Mouse (Mus musculus): ENCODE data around the gene Knl1. TPM values are rescaled to one million over a fixed set of nuclear protein-coding genes. Genes with fewer than 3 reads are reported as not detected.

The Knl1 gene
- total RNA-seq, 4 experiments from 2014 or later, result 0.07 to 0.36 (median 0.29) TPM; not detected in 1

GRCm38 (mm10) chr2:119035397-119035745 is 11.5 kb upstream of the Knl1 start:
- DNase-seq (ENCODE audit: low spot score in 2 of 2), result no peak

GRCm38 (mm10) chr2:119040882-119041281 is 6.0 kb upstream of the Knl1 start:
- DNase-seq (ENCODE audit: low spot score in 2 of 2), result no peak

GRCm38 (mm10) chr2:119045163-119045562 is 1.8 kb upstream of the Knl1 start:
- DNase-seq (ENCODE audit: low spot score in 2 of 2), result no peak

- DNase-seq (ENCODE audit: low spot score in 2 of 2), result no peak
Measured at GRCm38 (mm10) chr2:119047849-119048248, 930 bp downstream of the Knl1 start.

GRCm38 (mm10) chr2:119050132-119050650 is 3.3 kb downstream of the Knl1 start:
- no peak for DNase-seq (ENCODE audit: low spot score in 2 of 2)

- no peak for DNase-seq (ENCODE audit: low spot score in 2 of 2)
Measured at GRCm38 (mm10) chr2:119060139-119060538, 13.2 kb downstream of the Knl1 start.

GRCm38 (mm10) chr2:119072397-119072796 is 25.5 kb downstream of the Knl1 start:
- DNase-seq (ENCODE audit: low spot score in 2 of 2), result no peak

- DNase-seq (ENCODE audit: low spot score in 2 of 2), result no peak
Measured at GRCm38 (mm10) chr2:119086156-119086555, 39.2 kb downstream of the Knl1 start.

GRCm38 (mm10) chr2:119101552-119101951 is 54.6 kb downstream of the Knl1 start:
- DNase-seq (ENCODE audit: low spot score in 2 of 2), result no peak

GRCm38 (mm10) chr2:119106583-119106982 is 59.7 kb downstream of the Knl1 start:
- DNase-seq (ENCODE audit: low spot score in 2 of 2), result no peak

- DNase-seq (ENCODE audit: low spot score in 2 of 2), result no peak
Measured at GRCm38 (mm10) chr2:119108554-119108953, 61.6 kb downstream of the Knl1 start.

- DNase-seq (ENCODE audit: low spot score in 2 of 2), result no peak
Measured at GRCm38 (mm10) chr2:119111060-119111459, 64.1 kb downstream of the Knl1 start.

GRCm38 (mm10) chr2:119112438-119113112 is 65.7 kb downstream of the Knl1 start, which contains the start of gene Rad51:
Gene Rad51, plus strand, starts transcription at chr2:119112793.
- peak; percentile 70 to 75 for DNase-seq (ENCODE audit: low spot score in 2 of 2)

- no peak for DNase-seq (ENCODE audit: low spot score in 2 of 2)
Measured at GRCm38 (mm10) chr2:119113121-119113925, 66.4 kb downstream of the Knl1 start.

GRCm38 (mm10) chr2:119136346-119136898 is 89.5 kb downstream of the Knl1 start:
- no peak for DNase-seq (ENCODE audit: low spot score in 2 of 2)

- DNase-seq (ENCODE audit: low spot score in 2 of 2), result no peak
Measured at GRCm38 (mm10) chr2:119145199-119145598, 98.3 kb downstream of the Knl1 start.

- DNase-seq (ENCODE audit: low spot score in 2 of 2), result no peak
Measured at GRCm38 (mm10) chr2:119146435-119146834, 99.5 kb downstream of the Knl1 start.

- no peak for DNase-seq (ENCODE audit: low spot score in 2 of 2)
Measured at GRCm38 (mm10) chr2:119147160-119147678, 100.3 kb downstream of the Knl1 start.

GRCm38 (mm10) chr2:119147775-119148174 is 100.9 kb downstream of the Knl1 start:
- no peak for DNase-seq (ENCODE audit: low spot score in 2 of 2)

- no peak for DNase-seq (ENCODE audit: low spot score in 2 of 2)
Measured at GRCm38 (mm10) chr2:119152255-119152654, 105.3 kb downstream of the Knl1 start.

- DNase-seq (ENCODE audit: low spot score in 2 of 2), result no peak
Measured at GRCm38 (mm10) chr2:119154683-119155082, 107.8 kb downstream of the Knl1 start.

Measured in gastrocnemius, adult 8-10 months (tissue).